Mouse (Mus musculus): Measurements from ENCODE around the gene Zfp148. TPM values are rescaled to one million over a fixed set of nuclear protein-coding genes. Genes with fewer than 3 reads are reported as not detected.
"Not testable (repeated sequence)": the region's sequence is repeated elsewhere in the genome, so short reads cannot be mapped to it uniquely, and the experiment has no call there.

The Zfp148 gene
- polyA plus RNA-seq, 1 experiment from 2014 or later = 60.9 TPM

GRCm38 (mm10) chr16:33383584-33383983 lies 2.9 kb downstream of the Zfp148 start:
- no peak overlapping the region for H3K4me2 ChIP-seq
- peaks cover 15% of the 10 kb centered on the region for H3K4me1 ChIP-seq
- no peak for ATAC-seq (ENCODE audit: insufficient number of reproducible peaks, low FRiP score, low TSS enrichment, low read depth)
- no peaks in the 10 kb centered on the region for H3K36me3 ChIP-seq
- 100% methylated on average over 3 of the region's 3 CpGs for WGBS
- H3K9ac ChIP-seq = no peak overlapping the region
- H3K9me3 ChIP-seq = no peaks in the 10 kb centered on the region
- H3K27me3 ChIP-seq = no peaks in the 10 kb centered on the region
- H3K4me3 ChIP-seq = no peak overlapping the region
- H3K27ac ChIP-seq = no peak overlapping the region

GRCm38 (mm10) chr16:33384057-33384456 lies 3.4 kb downstream of the Zfp148 start:
- H3K9me3 ChIP-seq; ATAC-seq (ENCODE audit: insufficient number of reproducible peaks, low FRiP score, low TSS enrichment, low read depth); H3K36me3 ChIP-seq; H3K9ac ChIP-seq; H3K4me3 ChIP-seq; H3K27me3 ChIP-seq; H3K27ac ChIP-seq; H3K4me2 ChIP-seq: not testable (repeated sequence)
- peaks cover 15% of the 10 kb centered on the region for H3K4me1 ChIP-seq
- WGBS = 66% methylated on average over 2 of the region's 2 CpGs

- Histone ChIP-seq H3K27ac (no peak overlapping the region), H3K4me3 (no peak overlapping the region), H3K4me1 (peaks cover 7% of the 10 kb centered on the region), H3K36me3 (no peaks in the 10 kb centered on the region), H3K27me3 (no peaks in the 10 kb centered on the region), H3K9ac (no peak overlapping the region), H3K4me2 (no peak overlapping the region), H3K9me3 (no peaks in the 10 kb centered on the region)
- no peak for ATAC-seq (ENCODE audit: insufficient number of reproducible peaks, low FRiP score, low TSS enrichment, low read depth)
- 88% methylated on average over 2 of the region's 2 CpGs for WGBS
Observed at GRCm38 (mm10) chr16:33387013-33387412, 6.4 kb downstream of the Zfp148 start.

GRCm38 (mm10) chr16:33387420-33387819 lies 6.8 kb downstream of the Zfp148 start:
- Histone ChIP-seq H3K9ac (no peak overlapping the region), H3K27me3 (no peaks in the 10 kb centered on the region), H3K36me3 (no peaks in the 10 kb centered on the region), H3K27ac (no peak overlapping the region), H3K4me2 (no peak overlapping the region), H3K9me3 (no peaks in the 10 kb centered on the region), H3K4me3 (no peak overlapping the region), H3K4me1 (peaks cover 2% of the 10 kb centered on the region)
- ATAC-seq (ENCODE audit: insufficient number of reproducible peaks, low FRiP score, low TSS enrichment, low read depth) = no peak
- WGBS = 98% methylated on average over 2 of the region's 2 CpGs

- peak overlapping the region; percentile 73 for H3K4me2 ChIP-seq
- peaks cover 31% of the 10 kb centered on the region for H3K4me1 ChIP-seq
- under 1% methylated on average over 28 of the region's 28 CpGs for WGBS
- H3K9ac ChIP-seq = peak overlapping the region; percentile 44
- H3K36me3 ChIP-seq = no peaks in the 10 kb centered on the region
- H3K27ac ChIP-seq = peak overlapping the region; percentile 89
- ATAC-seq (ENCODE audit: insufficient number of reproducible peaks, low FRiP score, low TSS enrichment, low read depth) = peak; percentile 65; the same call in 1 of the 2 replicates
- peak overlapping the region; percentile 45 for H3K4me3 ChIP-seq
- H3K9me3 ChIP-seq = no peaks in the 10 kb centered on the region
- no peaks in the 10 kb centered on the region for H3K27me3 ChIP-seq
Observed at GRCm38 (mm10) chr16:33399913-33400782, 19.5 kb downstream of the Zfp148 start.

- Histone ChIP-seq H3K4me1 (peaks cover 31% of the 10 kb centered on the region), H3K27ac (no peak overlapping the region), H3K9ac (no peak overlapping the region), H3K27me3 (no peaks in the 10 kb centered on the region), H3K9me3 (no peaks in the 10 kb centered on the region), H3K36me3 (no peaks in the 10 kb centered on the region), H3K4me2 (no peak overlapping the region), H3K4me3 (no peak overlapping the region)
- ATAC-seq (ENCODE audit: insufficient number of reproducible peaks, low FRiP score, low TSS enrichment, low read depth) = no peak
- whole genome bisulfite sequencing = 52% methylated on average over 4 of the region's 4 CpGs
Observed at GRCm38 (mm10) chr16:33400943-33401342, 20.3 kb downstream of the Zfp148 start.

- WGBS = 68% methylated on average over 2 of the region's 2 CpGs
- ATAC-seq (ENCODE audit: insufficient number of reproducible peaks, low FRiP score, low TSS enrichment, low read depth) = no peak
Observed at GRCm38 (mm10) chr16:33403258-33403657, 22.6 kb downstream of the Zfp148 start.

GRCm38 (mm10) chr16:33404055-33404454 lies 23.4 kb downstream of the Zfp148 start:
- H3K9ac ChIP-seq = no peak overlapping the region
- no peaks in the 10 kb centered on the region for H3K9me3 ChIP-seq
- H3K4me2 ChIP-seq = no peak overlapping the region
- no peak overlapping the region for H3K4me3 ChIP-seq
- peaks cover 31% of the 10 kb centered on the region for H3K4me1 ChIP-seq
- no peak for ATAC-seq (ENCODE audit: insufficient number of reproducible peaks, low FRiP score, low TSS enrichment, low read depth)
- H3K27ac ChIP-seq = no peak overlapping the region
- H3K36me3 ChIP-seq = no peaks in the 10 kb centered on the region
- 80% methylated on average over 3 of the region's 3 CpGs for whole genome bisulfite sequencing
- H3K27me3 ChIP-seq = no peaks in the 10 kb centered on the region

More at GRCm38 (mm10) chr16:33403258-33403657, 22.6 kb downstream of the Zfp148 start:
- no peak overlapping the region for H3K4me2 ChIP-seq
- no peak overlapping the region for H3K9ac ChIP-seq
- no peaks in the 10 kb centered on the region for H3K36me3 ChIP-seq
- H3K27me3 ChIP-seq = no peaks in the 10 kb centered on the region
- H3K27ac ChIP-seq = no peak overlapping the region
- H3K9me3 ChIP-seq = no peaks in the 10 kb centered on the region
- no peak overlapping the region for H3K4me3 ChIP-seq
- H3K4me1 ChIP-seq = peaks cover 31% of the 10 kb centered on the region

- 75% methylated on average over 4 of the region's 4 CpGs for WGBS
- H3K9ac ChIP-seq = no peak overlapping the region
- no peaks in the 10 kb centered on the region for H3K9me3 ChIP-seq
Observed at GRCm38 (mm10) chr16:33405487-33405886, 24.9 kb downstream of the Zfp148 start.

GRCm38 (mm10) chr16:33410151-33410550 lies 29.5 kb downstream of the Zfp148 start:
- Histone ChIP-seq H3K9me3 (no peaks in the 10 kb centered on the region), H3K36me3 (no peaks in the 10 kb centered on the region), H3K4me3 (no peak overlapping the region), H3K27ac (no peak overlapping the region), H3K4me2 (no peak overlapping the region), H3K9ac (no peak overlapping the region), H3K4me1 (0 out of 2 replicates have a peak, but pooled peaks cover 5% of the 10 kb centered on the region), H3K27me3 (no peaks in the 10 kb centered on the region)
- 78% methylated on average over 2 of the region's 2 CpGs for WGBS
- ATAC-seq (ENCODE audit: insufficient number of reproducible peaks, low FRiP score, low TSS enrichment, low read depth) = no peak

More at GRCm38 (mm10) chr16:33405487-33405886, 24.9 kb downstream of the Zfp148 start:
- Histone ChIP-seq H3K27ac (no peak overlapping the region), H3K4me2 (no peak overlapping the region), H3K36me3 (no peaks in the 10 kb centered on the region), H3K4me3 (no peak overlapping the region), H3K27me3 (no peaks in the 10 kb centered on the region), H3K4me1 (peaks cover 19% of the 10 kb centered on the region)
- ATAC-seq (ENCODE audit: insufficient number of reproducible peaks, low FRiP score, low TSS enrichment, low read depth) = no peak

GRCm38 (mm10) chr16:33410605-33411004 lies 30.0 kb downstream of the Zfp148 start:
- H3K9ac ChIP-seq = no peak overlapping the region
- ATAC-seq (ENCODE audit: insufficient number of reproducible peaks, low FRiP score, low TSS enrichment, low read depth) = no peak
- H3K27ac ChIP-seq = no peak overlapping the region
- H3K4me3 ChIP-seq = no peak overlapping the region
- H3K4me2 ChIP-seq = no peak overlapping the region
- H3K4me1 ChIP-seq = 0 out of 2 replicates have a peak, but pooled peaks cover 10% of the 10 kb centered on the region
- H3K9me3 ChIP-seq = no peaks in the 10 kb centered on the region
- no peaks in the 10 kb centered on the region for H3K36me3 ChIP-seq
- WGBS = 79% methylated on average over 1 of the region's 1 CpGs
- H3K27me3 ChIP-seq = no peaks in the 10 kb centered on the region

- Histone ChIP-seq H3K4me2 (no peak overlapping the region), H3K9ac (no peak overlapping the region), H3K36me3 (no peaks in the 10 kb centered on the region), H3K27ac (peak overlapping the region; percentile 34; the same call in 1 of the 2 replicates), H3K27me3 (no peaks in the 10 kb centered on the region), H3K4me1 (peaks cover 20% of the 10 kb centered on the region; the same call in 1 of the 2 replicates), H3K9me3 (no peaks in the 10 kb centered on the region), H3K4me3 (no peak overlapping the region)
- WGBS = 72% methylated on average over 5 of the region's 5 CpGs
- no peak for ATAC-seq (ENCODE audit: insufficient number of reproducible peaks, low FRiP score, low TSS enrichment, low read depth)
Observed at GRCm38 (mm10) chr16:33414191-33414590, 33.6 kb downstream of the Zfp148 start.

Data from limb, embryonic 15.5 days (tissue).